Mouse (Mus musculus) liver, embryonic 11.5 days (tissue): ENCODE measurements around the gene Ncoa6. TPM values are rescaled to one million over a fixed set of nuclear protein-coding genes. Genes with fewer than 3 reads are reported as not detected.
"Not testable (repeated sequence)": the region's sequence is repeated elsewhere in the genome, so short reads cannot be mapped to it uniquely, and the experiment has no call there.

Experiments used
- ATAC-seq: fragments of 200-750 bp; cut with Nextera tagmentation; replicated peaks from 2 replicates; pipeline ENCODE4 v1.8.0; 2017; ENCODE audit warnings: moderate number of reproducible peaks, mild to moderate bottlenecking, moderate TSS enrichment, moderate library complexity; ENCODE audit not compliant: low FRiP score
- DNase-seq: peaks from one replicate; pipeline ENCODE4 v3.0.0-alpha.2; 2017; ENCODE audit warnings: low spot score
- H3K27ac ChIP-seq: fragments of 300-500 bp; sonication (generic); 2 replicates; pipeline ENCODE4 v1.5.1; 2014; ENCODE audit warnings: mild to moderate bottlenecking, low read depth, low read length, control low read depth
- H3K27me3 ChIP-seq: fragments of 300-500 bp; sonication (generic); replicated peaks from 2 replicates; pipeline ENCODE4 v1.6.1; 2014; ENCODE audit warnings: low read length, mixed read lengths; ENCODE audit not compliant: control insufficient read depth, insufficient read depth
- H3K36me3 ChIP-seq: fragments of 300-500 bp; sonication (generic); 2 replicates; pipeline ENCODE4 v1.6.1; 2014; ENCODE audit warnings: mild to moderate bottlenecking, low read length, moderate library complexity, mixed read lengths; ENCODE audit not compliant: control insufficient read depth, insufficient read depth
- H3K4me1 ChIP-seq: fragments of 300-500 bp; sonication (generic); replicated peaks from 2 replicates; pipeline ENCODE4 v1.6.1; 2014; ENCODE audit warnings: low read length, mixed read lengths; ENCODE audit not compliant: control insufficient read depth, insufficient read depth
- H3K4me2 ChIP-seq: fragments of 300-500 bp; sonication (generic); 2 replicates; pipeline ENCODE4 v1.6.1; 2014; ENCODE audit warnings: mild to moderate bottlenecking, control low read depth, moderate library complexity
- H3K4me3 ChIP-seq: fragments of 300-500 bp; sonication (generic); 2 replicates; pipeline ENCODE4 v1.5.1; 2014; ENCODE audit warnings: low read depth, low read length, control low read depth
- H3K9ac ChIP-seq: fragments of 300-500 bp; sonication (generic); 2 replicates; pipeline ENCODE4 v1.6.1; 2014; ENCODE audit warnings: low read depth, low read length, control low read depth
- H3K9me3 ChIP-seq: fragments of 300-500 bp; sonication (generic); 2 replicates; pipeline ENCODE4 v1.6.1; 2016; ENCODE audit warnings: low read length, inconsistent platforms, mixed read lengths; ENCODE audit not compliant: control insufficient read depth
- WGBS: fragments of 180-500 bp; shearing (Covaris S2); extraction: QIAGEN DNeasy Blood & Tissue Kit; methylation state at CpG from one replicate; pipeline ENCODE4 v1.1.7; 2014; 5-methylcytosine and 5-hydroxymethylcytosine counted together
- polyA plus RNA-seq: library from polyadenylated mRNA; unstranded; fragments of >200 nt; fragmentation: Nextera tagmentation; extraction: Ambion mirVana; gene quantifications from 2 replicates; pipeline ENCODE4 v1.2.1, GENCODE M21; 2014

Ncoa6 gene
- polyA plus RNA-seq, 1 experiment from 2014 or later: 20.7 TPM

DNA sequence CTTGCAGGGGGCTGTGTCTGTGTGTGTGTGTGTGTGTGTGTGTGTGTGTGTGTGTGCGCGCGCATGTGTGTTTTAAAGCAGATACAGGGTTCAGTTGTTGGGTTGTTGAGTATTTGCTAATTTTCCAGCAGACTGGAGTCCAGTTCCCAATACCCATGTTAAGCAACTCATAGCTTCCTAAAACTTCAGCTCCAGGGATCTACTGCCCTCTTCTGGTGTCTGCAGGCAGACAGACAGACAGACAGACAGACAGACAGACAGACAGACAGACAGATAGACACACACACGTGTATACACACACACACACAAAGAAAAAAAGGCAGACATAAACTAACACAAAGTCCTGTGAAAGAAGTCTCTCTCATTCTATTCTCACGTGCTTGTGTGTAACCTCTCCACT is 22.4 kb downstream of the Ncoa6 start:
- 86% methylated on average over 5 of the region's 5 CpGs for WGBS
- Histone ChIP-seq H3K9ac (no peak overlapping the region), H3K4me2 (no peak overlapping the region), H3K4me3 (no peak overlapping the region), H3K36me3 (no peaks in the 10 kb centered on the region), H3K4me1 (no peaks in the 10 kb centered on the region), H3K9me3 (no peaks in the 10 kb centered on the region), H3K27me3 (no peaks in the 10 kb centered on the region), H3K27ac (no peak overlapping the region)
- no peak for DNase-seq
- ATAC-seq: no peak

DNA sequence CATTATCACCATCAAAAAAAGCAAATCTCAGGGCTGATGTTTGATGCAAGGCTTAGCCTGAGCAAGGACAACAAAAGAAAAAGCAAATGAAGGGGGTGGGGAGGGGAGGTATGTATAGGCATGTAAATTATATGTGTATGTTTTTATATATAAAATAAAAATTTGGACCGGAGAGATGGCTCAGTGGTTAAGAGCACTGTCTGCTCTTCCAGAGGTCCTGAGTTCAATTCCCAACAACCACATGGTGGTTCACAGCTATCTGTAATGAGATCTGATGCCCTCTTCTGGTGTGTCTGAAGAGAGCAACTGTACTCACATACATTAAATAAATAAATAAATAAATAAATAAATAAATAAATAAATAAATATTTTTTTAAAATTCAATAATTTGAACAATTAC is 25.8 kb downstream of the Ncoa6 start:
- H3K27ac ChIP-seq, H3K36me3 ChIP-seq, DNase-seq, ATAC-seq, H3K9ac ChIP-seq, H3K4me1 ChIP-seq, H3K4me3 ChIP-seq, H3K27me3 ChIP-seq, H3K4me2 ChIP-seq, H3K9me3 ChIP-seq: not testable (repeated sequence)
- 100% methylated on average over 1 of the region's 1 CpGs for WGBS

DNA sequence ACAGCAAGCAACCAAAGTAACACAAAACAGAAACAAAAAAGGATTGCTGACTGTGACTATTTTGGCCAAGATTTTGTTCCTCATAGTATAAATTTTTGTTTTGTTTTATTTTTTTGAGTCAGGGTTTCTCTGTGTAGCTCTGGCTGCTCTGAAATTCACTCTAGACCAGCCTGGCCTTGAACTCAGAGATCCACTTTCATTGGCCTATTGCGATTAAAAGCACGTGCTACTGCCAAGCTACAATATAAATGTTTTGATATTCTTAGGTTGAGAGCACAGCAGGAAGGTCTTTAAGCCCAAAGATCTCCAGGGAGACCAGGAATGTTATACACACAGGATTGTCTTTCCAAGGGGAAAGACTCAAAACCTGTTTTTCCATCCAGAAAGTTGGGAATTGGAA is 30.2 kb downstream of the Ncoa6 start:
- no peaks in the 10 kb centered on the region for H3K9me3 ChIP-seq
- WGBS: 83% methylated on average over 2 of the region's 2 CpGs
- H3K27me3 ChIP-seq: no peaks in the 10 kb centered on the region
- no peak overlapping the region for H3K4me2 ChIP-seq
- no peaks in the 10 kb centered on the region for H3K36me3 ChIP-seq
- DNase-seq: no peak
- H3K9ac ChIP-seq: no peak overlapping the region
- no peak for ATAC-seq
- H3K27ac ChIP-seq: no peak overlapping the region
- H3K4me1 ChIP-seq: no peaks in the 10 kb centered on the region
- no peak overlapping the region for H3K4me3 ChIP-seq

DNA sequence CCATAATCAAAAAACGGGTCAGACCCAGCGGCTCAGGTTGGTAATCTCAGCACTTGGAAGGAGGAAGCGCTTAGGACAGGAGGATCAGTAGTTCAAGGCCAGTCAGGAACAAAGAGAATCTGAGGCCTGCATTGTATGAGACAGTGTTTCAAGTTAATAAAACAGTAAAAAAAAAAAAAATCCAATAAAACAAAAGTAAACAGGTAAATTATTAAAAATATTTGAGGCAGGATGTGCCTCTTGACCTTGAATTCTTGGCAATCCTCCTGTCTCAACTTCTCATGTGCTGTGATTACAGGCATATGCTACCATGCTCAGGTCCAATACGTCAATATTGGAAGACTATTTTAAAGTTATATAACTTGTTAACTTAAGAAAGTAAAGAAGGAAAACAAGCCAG is 30.8 kb downstream of the Ncoa6 start:
- DNase-seq (no peak), ATAC-seq (no peak)
- no peaks in the 10 kb centered on the region for H3K4me1 ChIP-seq
- H3K9me3 ChIP-seq: no peaks in the 10 kb centered on the region
- no peak overlapping the region for H3K9ac ChIP-seq
- H3K4me3 ChIP-seq: no peak overlapping the region
- WGBS: 83% methylated on average over 4 of the region's 4 CpGs
- H3K4me2 ChIP-seq: no peak overlapping the region
- H3K27me3 ChIP-seq: no peaks in the 10 kb centered on the region
- H3K36me3 ChIP-seq: no peaks in the 10 kb centered on the region
- H3K27ac ChIP-seq: no peak overlapping the region

DNA sequence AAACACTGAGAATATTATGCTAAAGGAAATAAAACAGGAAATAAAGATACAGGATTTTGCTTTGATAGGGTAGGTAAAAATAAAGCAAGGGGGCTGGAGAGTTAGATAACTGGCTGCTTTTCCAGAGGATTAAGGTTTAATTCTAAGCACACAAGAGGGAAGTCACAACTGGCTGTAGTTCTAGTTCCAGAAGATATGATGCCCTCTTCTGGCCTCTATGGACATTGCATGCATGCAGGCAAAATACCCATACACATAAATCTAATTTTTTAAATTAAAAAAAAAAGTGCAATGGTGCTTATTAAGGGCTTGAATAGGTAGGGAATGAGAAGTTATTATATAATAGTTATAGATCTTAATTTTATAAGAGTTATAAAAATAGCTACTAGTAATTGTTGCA is 37.2 kb downstream of the Ncoa6 start:
- H3K36me3 ChIP-seq: peaks cover 14% of the 10 kb centered on the region
- H3K4me3 ChIP-seq: no peak overlapping the region
- ATAC-seq: no peak
- no peaks in the 10 kb centered on the region for H3K4me1 ChIP-seq
- no peak for DNase-seq
- H3K4me2 ChIP-seq: no peak overlapping the region
- H3K9ac ChIP-seq: no peak overlapping the region
- H3K9me3 ChIP-seq: no peaks in the 10 kb centered on the region
- no peak overlapping the region for H3K27ac ChIP-seq
- H3K27me3 ChIP-seq: no peaks in the 10 kb centered on the region

DNA sequence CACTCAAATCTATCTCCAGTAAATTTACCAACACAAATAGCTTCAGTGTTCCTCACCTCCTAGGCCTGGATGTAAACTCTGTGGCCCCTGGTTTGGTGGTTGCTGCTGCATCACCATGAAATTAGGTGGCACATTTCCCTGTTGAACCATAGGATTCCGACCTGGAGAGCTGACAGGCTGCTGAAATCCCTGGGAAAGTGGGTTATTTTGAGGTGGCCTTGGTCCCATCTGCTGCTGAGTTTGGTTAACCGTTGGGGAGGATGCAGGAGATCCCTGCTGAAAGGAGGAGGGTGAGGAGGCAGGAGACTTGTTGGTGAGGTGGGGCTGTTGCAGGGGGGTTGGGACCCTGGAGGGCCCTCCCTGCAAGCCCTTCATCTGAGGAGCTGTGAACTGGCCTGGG is 52.8 kb downstream of the Ncoa6 start:
- H3K4me1 ChIP-seq: no peaks in the 10 kb centered on the region
- WGBS: 88% methylated on average over 2 of the region's 2 CpGs
- H3K27ac ChIP-seq: no peak overlapping the region
- H3K9ac ChIP-seq: no peak overlapping the region
- no peak overlapping the region for H3K4me3 ChIP-seq
- H3K9me3 ChIP-seq: no peaks in the 10 kb centered on the region
- DNase-seq: no peak
- H3K4me2 ChIP-seq: no peak overlapping the region
- no peak for ATAC-seq
- no peaks in the 10 kb centered on the region for H3K27me3 ChIP-seq
- peaks cover 21% of the 10 kb centered on the region for H3K36me3 ChIP-seq

DNA sequence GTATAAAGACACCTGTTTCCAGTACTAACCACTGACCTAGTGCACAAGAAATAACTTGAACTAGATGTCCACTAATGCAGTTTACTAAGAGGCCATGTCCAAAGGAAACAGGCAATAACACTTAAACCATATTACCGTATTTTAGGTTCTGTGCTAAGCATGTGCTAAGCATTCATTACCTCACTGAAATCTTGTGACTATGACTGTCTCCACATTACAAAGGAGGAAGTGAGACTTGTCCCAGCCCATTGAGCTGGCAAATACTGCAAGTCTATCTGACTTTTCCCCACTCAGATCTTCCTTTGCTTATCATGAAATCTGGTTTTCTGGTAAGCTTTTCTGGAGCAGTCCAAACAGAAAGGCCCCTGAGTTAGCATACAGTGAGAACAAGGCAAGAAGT is 69.1 kb downstream of the Ncoa6 start:
- H3K36me3 ChIP-seq: peaks cover 22% of the 10 kb centered on the region; the same call in 1 of the 2 replicates
- WGBS: 83% methylated on average over 1 of the region's 1 CpGs
- H3K4me1 ChIP-seq: no peaks in the 10 kb centered on the region
- no peak overlapping the region for H3K9ac ChIP-seq
- no peaks in the 10 kb centered on the region for H3K9me3 ChIP-seq
- H3K27me3 ChIP-seq: no peaks in the 10 kb centered on the region
- no peak overlapping the region for H3K27ac ChIP-seq
- no peak overlapping the region for H3K4me2 ChIP-seq
- ATAC-seq: no peak
- no peak overlapping the region for H3K4me3 ChIP-seq
- no peak for DNase-seq

DNA sequence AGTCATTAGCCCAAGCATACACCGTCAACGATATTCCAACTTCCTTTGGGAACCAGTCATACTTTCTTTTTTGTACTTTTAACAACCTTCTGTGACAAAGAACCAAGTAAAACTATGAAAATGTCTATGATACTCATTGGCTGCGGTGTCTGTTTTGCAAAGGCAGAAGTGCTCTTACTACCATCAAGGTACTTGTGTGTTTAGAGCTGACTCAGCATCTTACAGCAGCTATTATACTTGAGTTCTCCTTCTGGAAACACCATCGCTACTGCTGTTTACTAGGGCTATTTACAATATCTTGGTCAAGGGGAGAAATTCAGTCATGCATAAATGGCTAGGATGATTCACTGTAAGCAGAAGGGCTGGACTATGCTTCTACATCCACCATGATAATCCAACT is 71.8 kb downstream of the Ncoa6 start:
- no peaks in the 10 kb centered on the region for H3K4me1 ChIP-seq
- no peak overlapping the region for H3K4me3 ChIP-seq
- H3K27me3 ChIP-seq: no peaks in the 10 kb centered on the region
- H3K9me3 ChIP-seq: no peaks in the 10 kb centered on the region
- no peak overlapping the region for H3K4me2 ChIP-seq
- no peak for DNase-seq
- H3K9ac ChIP-seq: no peak overlapping the region
- peaks cover 17% of the 10 kb centered on the region; the same call in 1 of the 2 replicates for H3K36me3 ChIP-seq
- WGBS: 91% methylated on average over 4 of the region's 4 CpGs
- ATAC-seq: no peak
- H3K27ac ChIP-seq: no peak overlapping the region

DNA sequence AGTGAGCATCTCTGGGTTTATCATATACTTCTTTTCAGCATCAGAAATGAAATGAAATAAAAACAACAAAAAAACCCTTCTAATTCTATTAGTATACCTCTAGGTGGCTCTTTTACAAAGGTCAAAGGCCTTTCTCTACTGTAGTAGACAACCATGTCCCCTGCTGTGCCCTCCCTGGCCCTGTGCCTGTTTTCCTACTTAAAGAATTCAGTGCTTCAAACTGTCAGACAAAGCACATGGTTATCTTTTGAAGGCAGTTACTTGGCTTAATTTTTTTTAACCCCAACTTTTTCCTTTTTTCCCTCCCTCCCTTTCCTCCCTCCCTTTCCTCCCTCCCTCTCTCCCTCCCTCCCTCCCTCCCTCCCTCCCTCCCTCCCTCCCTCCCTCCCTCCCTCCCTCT is 73.4 kb downstream of the Ncoa6 start:
- H3K4me3 ChIP-seq: no peak overlapping the region
- no peaks in the 10 kb centered on the region for H3K27me3 ChIP-seq
- no peak overlapping the region for H3K27ac ChIP-seq
- H3K4me1 ChIP-seq: no peaks in the 10 kb centered on the region
- no peak overlapping the region for H3K9ac ChIP-seq
- peaks cover 7% of the 10 kb centered on the region; the same call in 1 of the 2 replicates for H3K36me3 ChIP-seq
- DNase-seq: no peak
- ATAC-seq: no peak
- no peak overlapping the region for H3K4me2 ChIP-seq
- H3K9me3 ChIP-seq: no peaks in the 10 kb centered on the region
